Mouse (Mus musculus) neural tube, embryonic 13.5 days (tissue): ENCODE measurements around the gene Abtb2. TPM values are rescaled to one million over a fixed set of nuclear protein-coding genes. Genes with fewer than 3 reads are reported as not detected.
A peak's percentile ranks its signal among the peaks of the same experiment; 100 is the strongest.

ENCODE experiments used
- ATAC-seq: fragments of 200-750 bp; cut with Nextera tagmentation; 2 replicates; pipeline ENCODE4 v1.8.0; 2017; ENCODE audit warnings: low read depth, mild to moderate bottlenecking, moderate TSS enrichment, moderate library complexity
- H3K27ac ChIP-seq: fragments of 300-500 bp; sonication (generic); replicated peaks from 2 replicates; pipeline ENCODE4 v1.5.1; 2015; ENCODE audit warnings: moderate library complexity, mild to moderate bottlenecking, inconsistent platforms
- H3K27me3 ChIP-seq: fragments of 300-500 bp; sonication (generic); 2 replicates; pipeline ENCODE4 v1.6.1; 2015; ENCODE audit warnings: mild to moderate bottlenecking, inconsistent platforms
- H3K36me3 ChIP-seq: fragments of 300-500 bp; sonication (generic); 2 replicates; pipeline ENCODE4 v1.6.1; 2015; ENCODE audit warnings: mild to moderate bottlenecking, inconsistent platforms
- H3K4me1 ChIP-seq: fragments of 300-500 bp; sonication (generic); replicated peaks from 2 replicates; pipeline ENCODE4 v1.6.1; 2015; ENCODE audit warnings: inconsistent platforms
- H3K4me2 ChIP-seq: fragments of 300-500 bp; sonication (generic); 2 replicates; pipeline ENCODE4 v1.6.1; 2015; ENCODE audit warnings: inconsistent platforms, mild to moderate bottlenecking, moderate library complexity
- H3K4me3 ChIP-seq: fragments of 300-500 bp; sonication (generic); 2 replicates; pipeline ENCODE4 v1.5.1; 2015; ENCODE audit warnings: mild to moderate bottlenecking, inconsistent platforms
- H3K9ac ChIP-seq: fragments of 300-500 bp; sonication (generic); 2 replicates; pipeline ENCODE4 v1.6.1; 2015; ENCODE audit warnings: moderate library complexity, mild to moderate bottlenecking, inconsistent platforms
- H3K9me3 ChIP-seq: fragments of 300-500 bp; sonication (generic); 2 replicates; pipeline ENCODE4 v1.6.1; 2016; ENCODE audit warnings: inconsistent platforms
- WGBS: fragments of 180-500 bp; shearing (Covaris S2); methylation state at CpG from one replicate; pipeline ENCODE4 v1.1.7; 2015; 5-methylcytosine and 5-hydroxymethylcytosine counted together
- polyA plus RNA-seq: library from polyadenylated mRNA; unstranded; fragments of >200 nt; fragmentation: Nextera tagmentation; extraction: Ambion mirVana; gene quantifications from 2 replicates; pipeline ENCODE4 v1.2.1, GENCODE M21; 2015

Abtb2 gene
- polyA plus RNA-seq, 1 experiment from 2014 or later = 13.2 TPM

GRCm38 (mm10) chr2:103743988-103744387 is 177.9 kb downstream of the Abtb2 start:
- WGBS = 81% methylated on average over 7 of the region's 7 CpGs

GRCm38 (mm10) chr2:103745481-103745880 is 179.4 kb downstream of the Abtb2 start:
- H3K4me1 ChIP-seq = no peaks in the 10 kb centered on the region
- H3K4me2 ChIP-seq = no peak overlapping the region
- no peak overlapping the region for H3K4me3 ChIP-seq
- H3K27ac ChIP-seq = no peak overlapping the region
- WGBS = 84% methylated on average over 5 of the region's 5 CpGs
- ATAC-seq = no peak
- no peaks in the 10 kb centered on the region for H3K27me3 ChIP-seq
- no peak overlapping the region for H3K9ac ChIP-seq
- H3K36me3 ChIP-seq = peaks cover 55% of the 10 kb centered on the region
- H3K9me3 ChIP-seq = no peaks in the 10 kb centered on the region

More at GRCm38 (mm10) chr2:103743988-103744387, 177.9 kb downstream of the Abtb2 start:
- no peaks in the 10 kb centered on the region for H3K9me3 ChIP-seq
- H3K4me2 ChIP-seq = no peak overlapping the region
- H3K27ac ChIP-seq = no peak overlapping the region
- H3K27me3 ChIP-seq = no peaks in the 10 kb centered on the region
- no peaks in the 10 kb centered on the region for H3K4me1 ChIP-seq
- no peak overlapping the region for H3K4me3 ChIP-seq
- H3K9ac ChIP-seq = no peak overlapping the region
- ATAC-seq = no peak
- H3K36me3 ChIP-seq = peaks cover 49% of the 10 kb centered on the region

- Histone ChIP-seq H3K4me3 (no peak overlapping the region), H3K4me1 (no peaks in the 10 kb centered on the region), H3K27me3 (no peaks in the 10 kb centered on the region), H3K9ac (no peak overlapping the region), H3K4me2 (no peak overlapping the region), H3K27ac (no peak overlapping the region), H3K36me3 (peaks cover 61% of the 10 kb centered on the region), H3K9me3 (no peaks in the 10 kb centered on the region)
- 86% methylated on average over 2 of the region's 2 CpGs for WGBS
- no peak for ATAC-seq
Observed at GRCm38 (mm10) chr2:103746096-103746495, 180.0 kb downstream of the Abtb2 start.

GRCm38 (mm10) chr2:103746761-103747160 is 180.7 kb downstream of the Abtb2 start:
- whole genome bisulfite sequencing = 95% methylated on average over 2 of the region's 2 CpGs
- H3K4me2 ChIP-seq = no peak overlapping the region
- no peak overlapping the region for H3K4me3 ChIP-seq
- no peak overlapping the region for H3K9ac ChIP-seq
- ATAC-seq = no peak
- no peak overlapping the region for H3K27ac ChIP-seq
- no peaks in the 10 kb centered on the region for H3K9me3 ChIP-seq
- peaks cover 68% of the 10 kb centered on the region for H3K36me3 ChIP-seq
- no peaks in the 10 kb centered on the region for H3K27me3 ChIP-seq
- no peaks in the 10 kb centered on the region for H3K4me1 ChIP-seq

- ATAC-seq = no peak
- Histone ChIP-seq H3K4me3 (no peak overlapping the region), H3K4me2 (no peak overlapping the region), H3K9ac (no peak overlapping the region), H3K9me3 (no peaks in the 10 kb centered on the region), H3K4me1 (no peaks in the 10 kb centered on the region), H3K36me3 (peaks cover 71% of the 10 kb centered on the region), H3K27ac (no peak overlapping the region), H3K27me3 (no peaks in the 10 kb centered on the region)
- 91% methylated on average over 9 of the region's 9 CpGs for WGBS
Observed at GRCm38 (mm10) chr2:103747891-103748290, 181.8 kb downstream of the Abtb2 start.

GRCm38 (mm10) chr2:103749091-103749490 is 183.0 kb downstream of the Abtb2 start:
- Histone ChIP-seq H3K4me3 (no peak overlapping the region), H3K36me3 (peaks cover 75% of the 10 kb centered on the region), H3K27ac (no peak overlapping the region), H3K4me1 (no peaks in the 10 kb centered on the region), H3K9ac (no peak overlapping the region), H3K27me3 (no peaks in the 10 kb centered on the region), H3K4me2 (no peak overlapping the region), H3K9me3 (no peaks in the 10 kb centered on the region)
- WGBS = 94% methylated on average over 3 of the region's 3 CpGs
- no peak for ATAC-seq

GRCm38 (mm10) chr2:103751771-103752170 is 185.7 kb downstream of the Abtb2 start:
- H3K27me3 ChIP-seq = no peaks in the 10 kb centered on the region
- no peak overlapping the region for H3K4me3 ChIP-seq
- H3K4me1 ChIP-seq = no peaks in the 10 kb centered on the region
- no peaks in the 10 kb centered on the region for H3K9me3 ChIP-seq
- H3K27ac ChIP-seq = no peak overlapping the region
- WGBS = 95% methylated on average over 6 of the region's 6 CpGs
- peaks cover 93% of the 10 kb centered on the region for H3K36me3 ChIP-seq
- no peak overlapping the region for H3K9ac ChIP-seq
- no peak for ATAC-seq
- H3K4me2 ChIP-seq = no peak overlapping the region

- Histone ChIP-seq H3K4me2 (no peak overlapping the region), H3K9ac (no peak overlapping the region), H3K27ac (no peak overlapping the region), H3K4me3 (no peak overlapping the region), H3K27me3 (no peaks in the 10 kb centered on the region), H3K4me1 (peaks cover 4% of the 10 kb centered on the region; the same call in 1 of the 2 replicates), H3K36me3 (peaks cover 68% of the 10 kb centered on the region), H3K9me3 (no peaks in the 10 kb centered on the region)
- ATAC-seq = no peak
- WGBS = 88% methylated on average over 3 of the region's 3 CpGs
Observed at GRCm38 (mm10) chr2:103754614-103755013, 188.5 kb downstream of the Abtb2 start.

GRCm38 (mm10) chr2:103755458-103756085 is 189.5 kb downstream of the Abtb2 start:
- no peak overlapping the region for H3K9ac ChIP-seq
- H3K4me2 ChIP-seq = no peak overlapping the region
- H3K9me3 ChIP-seq = no peaks in the 10 kb centered on the region
- no peak overlapping the region for H3K27ac ChIP-seq
- 92% methylated on average over 9 of the region's 9 CpGs for WGBS
- H3K27me3 ChIP-seq = no peaks in the 10 kb centered on the region
- H3K36me3 ChIP-seq = peaks cover 59% of the 10 kb centered on the region
- no peak overlapping the region for H3K4me3 ChIP-seq
- ATAC-seq = no peak
- peaks cover 14% of the 10 kb centered on the region for H3K4me1 ChIP-seq

- peaks cover 28% of the 10 kb centered on the region for H3K4me1 ChIP-seq
- H3K4me3 ChIP-seq = peak overlapping the region; percentile 65
- WGBS = under 1% methylated on average over 12 of the region's 12 CpGs
- H3K27me3 ChIP-seq = no peaks in the 10 kb centered on the region
- H3K27ac ChIP-seq = peak overlapping the region; percentile 69
- peaks cover 16% of the 10 kb centered on the region for H3K36me3 ChIP-seq
- H3K9ac ChIP-seq = peak overlapping the region; percentile 74
- peak overlapping the region; percentile 92 for H3K4me2 ChIP-seq
- no peaks in the 10 kb centered on the region for H3K9me3 ChIP-seq
- ATAC-seq = peak; percentile 53
Observed at GRCm38 (mm10) chr2:103760421-103760820, 194.3 kb downstream of the Abtb2 start.

- peaks cover 28% of the 10 kb centered on the region for H3K4me1 ChIP-seq
- H3K4me3 ChIP-seq = peak within 1 kb of the TSS; percentile 65
- H3K27ac ChIP-seq = peak within 1 kb of the TSS; percentile 69
- H3K27me3 ChIP-seq = no peaks in the 10 kb centered on the region
- under 1% methylated on average over 47 of the region's 47 CpGs for WGBS
- peak; percentile 97 for ATAC-seq
- no peaks in the 10 kb centered on the region for H3K9me3 ChIP-seq
- H3K4me2 ChIP-seq = peak within 1 kb of the TSS; percentile 92
- peaks cover 16% of the 10 kb centered on the region for H3K36me3 ChIP-seq
- H3K9ac ChIP-seq = peak within 1 kb of the TSS; percentile 74
Observed at GRCm38 (mm10) chr2:103760906-103761716, 195.0 kb downstream of the Abtb2 start, which contains the start of gene Nat10. Gene Nat10 (minus strand): TSS chr2:103761270.

GRCm38 (mm10) chr2:103761993-103762392 is 195.9 kb downstream of the Abtb2 start:
- Histone ChIP-seq H3K4me3 (peak overlapping the region; percentile 65), H3K4me2 (peak overlapping the region; percentile 92), H3K4me1 (peaks cover 28% of the 10 kb centered on the region), H3K27me3 (no peaks in the 10 kb centered on the region), H3K27ac (no peak overlapping the region), H3K9ac (no peak overlapping the region), H3K36me3 (peaks cover 20% of the 10 kb centered on the region), H3K9me3 (no peaks in the 10 kb centered on the region)
- no peak for ATAC-seq
- 38% methylated on average over 4 of the region's 4 CpGs for WGBS
